Mouse (Mus musculus) neural tube, embryonic 13.5 days (tissue): ENCODE data around the gene Ppp4r1. TPM values are rescaled to one million over a fixed set of nuclear protein-coding genes. Genes with fewer than 3 reads are reported as not detected.

Experiments
- ATAC-seq: fragments of 200-750 bp; cut with Nextera tagmentation; 2 replicates; pipeline ENCODE4 v1.8.0; 2017; ENCODE audit warnings: low read depth, mild to moderate bottlenecking, moderate TSS enrichment, moderate library complexity
- H3K27ac ChIP-seq: fragments of 300-500 bp; sonication (generic); replicated peaks from 2 replicates; pipeline ENCODE4 v1.5.1; 2015; ENCODE audit warnings: moderate library complexity, mild to moderate bottlenecking, inconsistent platforms
- H3K27me3 ChIP-seq: fragments of 300-500 bp; sonication (generic); 2 replicates; pipeline ENCODE4 v1.6.1; 2015; ENCODE audit warnings: mild to moderate bottlenecking, inconsistent platforms
- H3K36me3 ChIP-seq: fragments of 300-500 bp; sonication (generic); 2 replicates; pipeline ENCODE4 v1.6.1; 2015; ENCODE audit warnings: mild to moderate bottlenecking, inconsistent platforms
- H3K4me1 ChIP-seq: fragments of 300-500 bp; sonication (generic); replicated peaks from 2 replicates; pipeline ENCODE4 v1.6.1; 2015; ENCODE audit warnings: inconsistent platforms
- H3K4me2 ChIP-seq: fragments of 300-500 bp; sonication (generic); 2 replicates; pipeline ENCODE4 v1.6.1; 2015; ENCODE audit warnings: inconsistent platforms, mild to moderate bottlenecking, moderate library complexity
- H3K4me3 ChIP-seq: fragments of 300-500 bp; sonication (generic); 2 replicates; pipeline ENCODE4 v1.5.1; 2015; ENCODE audit warnings: mild to moderate bottlenecking, inconsistent platforms
- H3K9ac ChIP-seq: fragments of 300-500 bp; sonication (generic); 2 replicates; pipeline ENCODE4 v1.6.1; 2015; ENCODE audit warnings: moderate library complexity, mild to moderate bottlenecking, inconsistent platforms
- H3K9me3 ChIP-seq: fragments of 300-500 bp; sonication (generic); 2 replicates; pipeline ENCODE4 v1.6.1; 2016; ENCODE audit warnings: inconsistent platforms
- WGBS: fragments of 180-500 bp; shearing (Covaris S2); methylation state at CpG from one replicate; pipeline ENCODE4 v1.1.7; 2015; 5-methylcytosine and 5-hydroxymethylcytosine counted together
- polyA plus RNA-seq: library from polyadenylated mRNA; unstranded; fragments of >200 nt; fragmentation: Nextera tagmentation; extraction: Ambion mirVana; gene quantifications from 2 replicates; pipeline ENCODE4 v1.2.1, GENCODE M21; 2015

The Ppp4r1 gene
- polyA plus RNA-seq, 1 experiment from 2014 or later = 44.7 TPM

- H3K9ac ChIP-seq = no peak overlapping the region
- no peaks in the 10 kb centered on the region for H3K27me3 ChIP-seq
- H3K4me2 ChIP-seq = no peak overlapping the region
- H3K27ac ChIP-seq = no peak overlapping the region
- 85% methylated on average over 6 of the region's 6 CpGs for WGBS
- H3K9me3 ChIP-seq = peaks cover 9% of the 10 kb centered on the region
- peaks cover 17% of the 10 kb centered on the region for H3K36me3 ChIP-seq
- ATAC-seq = no peak
- H3K4me1 ChIP-seq = peaks cover 11% of the 10 kb centered on the region; the same call in 1 of the 2 replicates
- no peak overlapping the region for H3K4me3 ChIP-seq
Measured at GRCm38 (mm10) chr17:65748997-65749396, 33.4 kb upstream of the Ppp4r1 start.

- no peak for ATAC-seq
- H3K9me3 ChIP-seq = peaks cover 12% of the 10 kb centered on the region
- H3K4me1 ChIP-seq = peaks cover 9% of the 10 kb centered on the region; the same call in 1 of the 2 replicates
- no peak overlapping the region for H3K9ac ChIP-seq
- H3K36me3 ChIP-seq = peaks cover 22% of the 10 kb centered on the region
- H3K4me3 ChIP-seq = no peak overlapping the region
- WGBS = 93% methylated on average over 7 of the region's 7 CpGs
- no peak overlapping the region for H3K4me2 ChIP-seq
- no peaks in the 10 kb centered on the region for H3K27me3 ChIP-seq
- no peak overlapping the region for H3K27ac ChIP-seq
Measured at GRCm38 (mm10) chr17:65749803-65750202, 32.6 kb upstream of the Ppp4r1 start.

GRCm38 (mm10) chr17:65750301-65750700, 32.1 kb upstream of the Ppp4r1 start:
- Histone ChIP-seq H3K36me3 (peaks cover 21% of the 10 kb centered on the region), H3K4me2 (no peak overlapping the region), H3K4me1 (peaks cover 9% of the 10 kb centered on the region; the same call in 1 of the 2 replicates), H3K9ac (no peak overlapping the region), H3K4me3 (no peak overlapping the region), H3K9me3 (peaks cover 12% of the 10 kb centered on the region), H3K27me3 (no peaks in the 10 kb centered on the region), H3K27ac (no peak overlapping the region)
- ATAC-seq = no peak

- 97% methylated on average over 6 of the region's 6 CpGs for WGBS
- no peak overlapping the region for H3K4me3 ChIP-seq
- H3K4me1 ChIP-seq = peaks cover 5% of the 10 kb centered on the region; the same call in 1 of the 2 replicates
- no peaks in the 10 kb centered on the region for H3K27me3 ChIP-seq
- peaks cover 19% of the 10 kb centered on the region for H3K36me3 ChIP-seq
- H3K9ac ChIP-seq = no peak overlapping the region
- peaks cover 12% of the 10 kb centered on the region for H3K9me3 ChIP-seq
- H3K27ac ChIP-seq = no peak overlapping the region
- no peak overlapping the region for H3K4me2 ChIP-seq
- ATAC-seq = no peak
Measured at GRCm38 (mm10) chr17:65753130-65753529, 29.2 kb upstream of the Ppp4r1 start.

GRCm38 (mm10) chr17:65755857-65756256, 26.5 kb upstream of the Ppp4r1 start:
- ATAC-seq = no peak

GRCm38 (mm10) chr17:65757150-65757549, 25.2 kb upstream of the Ppp4r1 start:
- ATAC-seq = peak; percentile 41

More at GRCm38 (mm10) chr17:65755857-65756256, 26.5 kb upstream of the Ppp4r1 start:
- Histone ChIP-seq H3K36me3 (peaks cover 30% of the 10 kb centered on the region), H3K4me2 (no peak overlapping the region), H3K27ac (no peak overlapping the region), H3K9me3 (peaks cover 12% of the 10 kb centered on the region), H3K4me3 (no peak overlapping the region), H3K27me3 (no peaks in the 10 kb centered on the region), H3K9ac (no peak overlapping the region), H3K4me1 (peaks cover 5% of the 10 kb centered on the region; the same call in 1 of the 2 replicates)
- 95% methylated on average over 3 of the region's 3 CpGs for WGBS

GRCm38 (mm10) chr17:65763221-65763620, 19.2 kb upstream of the Ppp4r1 start:
- Histone ChIP-seq H3K4me3 (no peak overlapping the region), H3K9ac (no peak overlapping the region), H3K27me3 (no peaks in the 10 kb centered on the region), H3K9me3 (no peaks in the 10 kb centered on the region), H3K36me3 (peaks cover 25% of the 10 kb centered on the region), H3K4me1 (peaks cover 9% of the 10 kb centered on the region), H3K27ac (no peak overlapping the region), H3K4me2 (no peak overlapping the region)
- 96% methylated on average over 14 of the region's 14 CpGs for WGBS
- ATAC-seq = no peak

More at GRCm38 (mm10) chr17:65757150-65757549, 25.2 kb upstream of the Ppp4r1 start:
- H3K4me3 ChIP-seq = no peak overlapping the region
- 56% methylated on average over 6 of the region's 6 CpGs for WGBS
- H3K27me3 ChIP-seq = no peaks in the 10 kb centered on the region
- H3K4me1 ChIP-seq = peaks cover 5% of the 10 kb centered on the region; the same call in 1 of the 2 replicates
- H3K9ac ChIP-seq = no peak overlapping the region
- H3K9me3 ChIP-seq = peaks cover 12% of the 10 kb centered on the region
- H3K27ac ChIP-seq = no peak overlapping the region
- H3K4me2 ChIP-seq = no peak overlapping the region
- H3K36me3 ChIP-seq = peaks cover 30% of the 10 kb centered on the region

- Histone ChIP-seq H3K36me3 (0 out of 2 replicates have a peak, but pooled peaks cover 5% of the 10 kb centered on the region), H3K4me3 (no peak overlapping the region), H3K4me2 (peak overlapping the region; percentile 24), H3K27ac (peak overlapping the region; percentile 33), H3K27me3 (no peaks in the 10 kb centered on the region), H3K9me3 (no peaks in the 10 kb centered on the region), H3K9ac (no peak overlapping the region; the same call in 1 of the 2 replicates), H3K4me1 (peaks cover 54% of the 10 kb centered on the region)
- ATAC-seq = no peak
- 48% methylated on average over 5 of the region's 5 CpGs for WGBS
Measured at GRCm38 (mm10) chr17:65768486-65768885, 13.9 kb upstream of the Ppp4r1 start.

- H3K4me1 ChIP-seq = peaks cover 54% of the 10 kb centered on the region
- H3K27ac ChIP-seq = no peak overlapping the region
- H3K9me3 ChIP-seq = no peaks in the 10 kb centered on the region
- peak overlapping the region; percentile 79 for H3K4me2 ChIP-seq
- H3K27me3 ChIP-seq = no peaks in the 10 kb centered on the region
- no peaks in the 10 kb centered on the region for H3K36me3 ChIP-seq
- no peak for ATAC-seq
- WGBS = 20% methylated on average over 17 of the region's 17 CpGs
- H3K9ac ChIP-seq = peak overlapping the region; percentile 94
- H3K4me3 ChIP-seq = peak overlapping the region; percentile 71
Measured at GRCm38 (mm10) chr17:65770982-65771915, 11.1 kb upstream of the Ppp4r1 start.

- peak within 1 kb of the TSS; percentile 71 for H3K4me3 ChIP-seq
- under 1% methylated on average over 71 of the region's 75 CpGs for WGBS
- peaks cover 54% of the 10 kb centered on the region for H3K4me1 ChIP-seq
- no peaks in the 10 kb centered on the region for H3K36me3 ChIP-seq
- no peaks in the 10 kb centered on the region for H3K9me3 ChIP-seq
- H3K27ac ChIP-seq = peak within 1 kb of the TSS; percentile 79
- H3K9ac ChIP-seq = peak within 1 kb of the TSS; percentile 94
- H3K27me3 ChIP-seq = no peaks in the 10 kb centered on the region
- peak within 1 kb of the TSS; percentile 79 for H3K4me2 ChIP-seq
- peak; percentile 75 for ATAC-seq
Measured at GRCm38 (mm10) chr17:65771951-65772934, 10.1 kb upstream of the Ppp4r1 start, which contains the start of gene Rab31. Gene Rab31 (minus strand): TSS chr17:65772752.

- Histone ChIP-seq H3K36me3 (no peaks in the 10 kb centered on the region), H3K9ac (no peak overlapping the region), H3K27me3 (no peaks in the 10 kb centered on the region), H3K9me3 (no peaks in the 10 kb centered on the region), H3K4me1 (peaks cover 41% of the 10 kb centered on the region), H3K27ac (no peak overlapping the region), H3K4me2 (no peak overlapping the region), H3K4me3 (no peak overlapping the region)
- WGBS = 64% methylated on average over 4 of the region's 4 CpGs
- ATAC-seq = no peak
Measured at GRCm38 (mm10) chr17:65773617-65774016, 8.8 kb upstream of the Ppp4r1 start.
